Mouse (Mus musculus) cerebellum, adult 18-20 months (tissue): ENCODE measurements around the gene Gpr82.

ENCODE experiments used
- DNase-seq, 2 experiments: peaks; one replicate each; pipeline ENCODE4 v3.0.0; 2021

Gpr82 gene

GRCm38 (mm10) chrX:13661063-13661462, at the start of gene Gpr82:
TSS of gene Gpr82 (plus strand) at chrX:13661363.
- no peak for DNase-seq

GRCm38 (mm10) chrX:13612115-13612514, 49.0 kb upstream of the Gpr82 start:
- DNase-seq = no peak

- no peak for DNase-seq
Observed at GRCm38 (mm10) chrX:13616726-13617125, 44.4 kb upstream of the Gpr82 start.

GRCm38 (mm10) chrX:13617294-13617693, 43.9 kb upstream of the Gpr82 start:
- no peak for DNase-seq

GRCm38 (mm10) chrX:13618476-13618875, 42.7 kb upstream of the Gpr82 start:
- no peak for DNase-seq

GRCm38 (mm10) chrX:13621473-13621872, 39.7 kb upstream of the Gpr82 start:
- DNase-seq = no peak

- no peak for DNase-seq
Observed at GRCm38 (mm10) chrX:13622654-13623053, 38.5 kb upstream of the Gpr82 start.

GRCm38 (mm10) chrX:13631599-13632283, 29.4 kb upstream of the Gpr82 start, which contains the start of gene Gpr34:
TSS of gene Gpr34 (plus strand) at chrX:13632089.
- DNase-seq = no peak

GRCm38 (mm10) chrX:13636398-13636797, 24.8 kb upstream of the Gpr82 start:
- no peak for DNase-seq

- DNase-seq = no peak
Observed at GRCm38 (mm10) chrX:13638894-13639293, 22.3 kb upstream of the Gpr82 start.

- no peak for DNase-seq
Observed at GRCm38 (mm10) chrX:13651889-13652288, 9.3 kb upstream of the Gpr82 start.

GRCm38 (mm10) chrX:13652291-13652690, 8.9 kb upstream of the Gpr82 start:
- no peak for DNase-seq

GRCm38 (mm10) chrX:13655005-13655421, 6.2 kb upstream of the Gpr82 start:
- DNase-seq = no peak

- no peak for DNase-seq
Observed at GRCm38 (mm10) chrX:13655906-13656305, 5.3 kb upstream of the Gpr82 start.

- peak; percentile 30 to 65 for DNase-seq
Observed at GRCm38 (mm10) chrX:13656721-13657120, 4.4 kb upstream of the Gpr82 start.

GRCm38 (mm10) chrX:13658616-13659140, 2.5 kb upstream of the Gpr82 start:
- no peak for DNase-seq

- no peak for DNase-seq
Observed at GRCm38 (mm10) chrX:13659201-13659890, 1.8 kb upstream of the Gpr82 start.

GRCm38 (mm10) chrX:13668867-13669266, 7.7 kb downstream of the Gpr82 start:
- DNase-seq = no peak

GRCm38 (mm10) chrX:13670342-13670741, 9.2 kb downstream of the Gpr82 start:
- no peak for DNase-seq

- DNase-seq = no peak
Observed at GRCm38 (mm10) chrX:13673001-13673400, 11.8 kb downstream of the Gpr82 start.

GRCm38 (mm10) chrX:13681748-13682147, 20.6 kb downstream of the Gpr82 start:
- no peak for DNase-seq

- DNase-seq = no peak
Observed at GRCm38 (mm10) chrX:13686589-13686988, 25.4 kb downstream of the Gpr82 start.

- DNase-seq = no peak
Observed at GRCm38 (mm10) chrX:13688356-13688755, 27.2 kb downstream of the Gpr82 start.

GRCm38 (mm10) chrX:13691865-13692264, 30.7 kb downstream of the Gpr82 start:
- DNase-seq = no peak
